Mouse (Mus musculus): Measurements from ENCODE around the gene Rabep1. TPM values are rescaled to one million over a fixed set of nuclear protein-coding genes. Genes with fewer than 3 reads are reported as not detected.
"Not testable (repeated sequence)": the region's sequence is repeated elsewhere in the genome, so short reads cannot be mapped to it uniquely, and the experiment has no call there.

The Rabep1 gene
- total RNA-seq, 2 experiments from 2014 or later: 36.6 to 39.7 TPM

GRCm38 (mm10) chr11:70828975-70829615 lies 15.5 kb upstream of the Rabep1 start:
- DNase-seq (ENCODE audit: low spot score): no peak

DNA sequence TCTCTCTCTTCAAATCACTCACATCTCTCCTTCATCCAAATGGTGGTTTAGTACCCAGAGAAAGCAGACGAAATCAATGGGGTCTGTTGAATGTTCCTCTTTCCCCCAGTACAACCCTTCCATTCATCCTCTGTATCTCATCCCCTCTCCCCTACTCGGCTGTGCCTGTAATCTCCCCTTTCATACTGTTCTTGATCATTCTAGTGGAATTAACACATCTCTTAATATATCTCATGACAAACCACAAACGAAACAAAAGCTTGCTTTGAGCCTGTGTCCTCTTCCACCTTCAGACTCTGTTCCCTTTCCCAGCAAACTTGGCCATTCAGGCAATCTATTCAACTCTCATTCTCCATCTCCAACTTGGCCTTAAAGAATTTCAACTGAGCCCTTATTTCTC lies 13.4 kb upstream of the Rabep1 start:
- no peak for DNase-seq (ENCODE audit: low spot score)

GRCm38 (mm10) chr11:70833408-70833807 lies 11.2 kb upstream of the Rabep1 start:
- DNase-seq (ENCODE audit: low spot score): no peak

- DNase-seq (ENCODE audit: low spot score): no peak
Observed at GRCm38 (mm10) chr11:70833831-70834230, 10.7 kb upstream of the Rabep1 start.

DNA sequence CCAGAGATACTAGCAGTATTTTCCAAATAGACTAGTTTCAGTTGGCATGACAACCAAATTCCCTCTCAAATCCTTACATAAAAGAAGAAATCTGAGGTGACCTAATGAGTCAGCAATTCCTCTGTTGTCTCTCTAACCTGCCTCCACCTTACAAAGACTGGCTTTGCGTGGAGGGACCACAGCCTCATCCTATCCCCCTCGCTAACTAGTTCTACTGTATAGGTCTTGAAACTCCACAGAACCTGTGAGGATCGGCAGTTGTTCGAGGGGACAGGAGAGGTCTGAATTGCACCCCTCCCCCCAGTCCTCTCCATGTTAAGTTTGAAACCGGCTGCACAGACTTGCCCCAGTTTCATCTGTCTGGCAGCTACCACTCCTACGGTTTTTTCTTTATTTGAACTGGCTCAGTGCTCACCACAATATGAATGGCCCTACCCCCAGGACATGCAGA lies 9.2 kb upstream of the Rabep1 start:
- no peak for DNase-seq (ENCODE audit: low spot score)

GRCm38 (mm10) chr11:70837031-70837430 lies 7.5 kb upstream of the Rabep1 start:
- DNase-seq (ENCODE audit: low spot score): no peak

GRCm38 (mm10) chr11:70838610-70839009 lies 6.0 kb upstream of the Rabep1 start:
- no peak for DNase-seq (ENCODE audit: low spot score)

GRCm38 (mm10) chr11:70842983-70843382 lies 1.6 kb upstream of the Rabep1 start:
- no peak for DNase-seq (ENCODE audit: low spot score)

GRCm38 (mm10) chr11:70843701-70844551 lies 652 bp upstream of the Rabep1 start:
- DNase-seq (ENCODE audit: low spot score): no peak

- DNase-seq (ENCODE audit: low spot score): no peak
Observed at GRCm38 (mm10) chr11:70845457-70845978, 940 bp downstream of the Rabep1 start.

DNA sequence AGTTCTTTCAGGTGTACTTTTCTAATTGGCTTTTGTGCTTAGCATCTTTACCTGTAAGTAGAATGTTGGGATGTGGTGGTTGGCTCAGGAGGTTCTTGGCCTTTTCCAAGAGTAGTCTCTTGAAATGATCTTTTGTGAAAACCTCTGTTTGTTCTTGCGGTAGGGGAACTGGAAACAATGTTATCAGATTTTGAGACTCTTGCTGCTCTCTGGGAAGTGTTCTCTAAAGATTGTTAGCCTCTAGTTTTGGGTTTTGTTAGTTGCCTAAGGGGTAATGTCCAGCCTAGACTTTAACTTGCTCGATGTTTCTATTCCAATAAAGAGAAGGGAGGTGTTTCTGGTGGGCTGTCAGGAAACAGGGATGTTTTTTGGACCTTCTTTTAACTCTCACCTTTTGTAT lies 1.5 kb downstream of the Rabep1 start:
- no peak for DNase-seq (ENCODE audit: low spot score)

DNA sequence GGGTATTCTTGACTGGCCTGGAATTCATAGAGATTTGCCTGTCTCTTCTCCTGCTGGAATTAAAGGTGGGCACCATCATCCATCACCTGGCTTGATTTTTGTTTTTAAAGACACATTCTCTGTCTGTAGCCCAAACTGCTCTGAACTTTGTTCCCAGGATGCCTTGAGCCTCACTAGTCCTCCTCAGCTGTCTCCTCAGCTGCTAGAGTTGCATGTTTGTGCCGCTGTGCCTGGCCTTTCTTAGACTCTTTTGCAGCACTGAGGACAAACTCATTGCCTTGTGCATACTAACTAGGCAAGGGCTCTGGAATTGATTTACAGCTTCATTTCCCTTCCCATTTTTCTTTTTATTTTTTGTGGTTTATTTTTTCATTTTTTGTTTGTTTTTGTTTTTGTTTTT lies 15.8 kb downstream of the Rabep1 start:
- DNase-seq (ENCODE audit: low spot score): no peak

GRCm38 (mm10) chr11:70863204-70863603 lies 18.6 kb downstream of the Rabep1 start:
- DNase-seq (ENCODE audit: low spot score): not testable (repeated sequence)

GRCm38 (mm10) chr11:70865223-70865622 lies 20.6 kb downstream of the Rabep1 start:
- no peak for DNase-seq (ENCODE audit: low spot score)

DNA sequence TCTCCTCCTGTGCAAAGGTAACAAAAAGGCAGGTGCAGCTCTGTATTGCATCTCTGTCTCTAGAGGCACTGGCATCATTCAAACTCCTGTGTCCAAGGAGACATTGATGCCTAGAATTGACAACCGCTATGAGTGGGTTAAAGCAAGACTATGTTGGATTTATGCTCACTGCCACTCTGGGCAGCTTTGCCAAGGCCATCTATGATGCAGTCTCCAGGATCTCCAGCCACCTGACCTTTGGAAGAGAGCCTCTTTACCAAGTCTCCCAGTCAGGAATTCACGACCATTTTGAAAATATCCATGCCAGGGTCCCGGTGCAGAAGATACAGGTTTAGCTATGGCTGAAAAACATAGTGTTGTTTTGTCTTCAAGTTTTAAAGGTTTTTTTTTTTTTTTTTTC lies 24.7 kb downstream of the Rabep1 start:
- no peak for DNase-seq (ENCODE audit: low spot score)

- no peak for DNase-seq (ENCODE audit: low spot score)
Observed at GRCm38 (mm10) chr11:70869811-70870210, 25.2 kb downstream of the Rabep1 start.

DNA sequence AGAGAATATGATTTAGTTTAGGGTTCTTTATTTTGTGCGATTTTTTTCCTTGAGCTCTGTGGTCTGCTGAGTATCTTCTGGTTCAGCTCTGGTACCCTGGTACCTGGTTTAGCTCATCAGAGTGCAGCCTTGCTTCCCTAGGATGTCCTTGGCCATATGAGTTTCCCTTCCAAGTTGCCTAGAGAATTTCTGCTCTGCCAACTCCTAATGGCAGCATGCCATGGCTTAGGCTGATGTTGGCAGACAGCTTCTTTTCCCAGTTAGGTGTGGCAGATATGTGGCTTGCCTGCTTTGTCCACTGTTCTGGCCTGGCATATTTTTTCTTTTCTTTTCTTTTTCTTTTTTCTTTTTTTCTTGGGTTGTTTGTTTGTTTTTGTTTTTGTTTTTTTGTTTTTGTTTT lies 25.8 kb downstream of the Rabep1 start:
- DNase-seq (ENCODE audit: low spot score): peak; percentile 87

DNA sequence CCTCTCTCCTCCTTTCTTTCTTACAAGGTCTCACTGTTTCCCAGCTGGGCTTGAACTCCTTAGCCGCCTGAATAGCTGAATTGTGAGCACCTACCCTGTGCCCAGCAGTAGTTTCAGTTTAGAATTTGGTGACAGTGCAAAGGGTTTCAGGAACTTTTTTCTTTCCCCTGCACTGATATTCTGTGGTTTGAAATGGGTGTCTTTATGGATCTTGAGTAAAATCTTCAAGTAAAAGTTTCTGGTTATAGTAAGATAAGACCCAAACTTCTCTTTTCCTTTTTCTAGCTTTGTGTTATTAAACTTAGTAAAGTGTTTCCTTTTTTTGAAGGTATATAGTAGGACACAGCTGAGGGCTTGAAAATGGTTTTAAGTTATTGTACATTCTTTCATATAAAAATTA lies 26.5 kb downstream of the Rabep1 start:
- DNase-seq (ENCODE audit: low spot score): no peak

GRCm38 (mm10) chr11:70871766-70872330 lies 27.3 kb downstream of the Rabep1 start:
- peak; percentile 35 for DNase-seq (ENCODE audit: low spot score)

- no peak for DNase-seq (ENCODE audit: low spot score)
Observed at GRCm38 (mm10) chr11:70873846-70874613, 29.5 kb downstream of the Rabep1 start.

GRCm38 (mm10) chr11:70877670-70878069 lies 33.1 kb downstream of the Rabep1 start:
- no peak for DNase-seq (ENCODE audit: low spot score)

Data from gastrocnemius, adult 18-20 months (tissue).